Mouse (Mus musculus) megakaryocyte, embryonic 14.5 days (primary cell): ENCODE measurements around the gene Ifna11.
"Not testable (repeated sequence)": the region's sequence is repeated elsewhere in the genome, so short reads cannot be mapped to it uniquely, and the experiment has no call there.

Source experiments
- FLI1 ChIP-seq: IDR thresholded peaks from 2 replicates; pipeline ENCODE4 v1.6.1; 2012; ENCODE audit warnings: low read length, inconsistent platforms, mixed read lengths
- GATA1 ChIP-seq: IDR thresholded peaks from 3 replicates; pipeline ENCODE4 v1.6.1; 2012; ENCODE audit warnings: mixed read lengths, low read length, inconsistent platforms, borderline replicate concordance

GRCm38 (mm10) chr4:88773534-88773933 lies 46.2 kb upstream of the Ifna11 start, which contains the start of gene Gm13290:
- not testable (repeated sequence) for TF ChIP-seq GATA1, FLI1
